Mouse (Mus musculus) lung, embryonic 14.5 days (tissue): ENCODE results near the gene Slc22a20. TPM values are rescaled to one million over a fixed set of nuclear protein-coding genes. Genes with fewer than 3 reads are reported as not detected.

Source experiments
- ATAC-seq: fragments of 200-750 bp; cut with Nextera tagmentation; 2 replicates; pipeline ENCODE4 v1.8.0; 2017; ENCODE audit warnings: mild to moderate bottlenecking, moderate TSS enrichment, moderate library complexity; ENCODE audit not compliant: insufficient read depth
- DNase-seq: peaks from one replicate; pipeline ENCODE4 v3.0.0-alpha.2; 2015
- H3K27ac ChIP-seq: fragments of 300-500 bp; sonication (generic); 2 replicates; pipeline ENCODE4 v1.5.1; 2014; ENCODE audit warnings: low read depth, mild to moderate bottlenecking, moderate library complexity
- H3K27me3 ChIP-seq: fragments of 300-500 bp; sonication (generic); 2 replicates; pipeline ENCODE4 v1.6.1; 2014; ENCODE audit warnings: low read length, control low read depth; ENCODE audit not compliant: insufficient read depth
- H3K36me3 ChIP-seq: fragments of 300-500 bp; sonication (generic); 2 replicates; pipeline ENCODE4 v1.6.1; 2014; ENCODE audit warnings: control low read depth; ENCODE audit not compliant: insufficient read depth
- H3K4me1 ChIP-seq: fragments of 300-500 bp; sonication (generic); 2 replicates; pipeline ENCODE4 v1.6.1; 2014; ENCODE audit warnings: antibody characterized with exemption, control low read depth; ENCODE audit not compliant: insufficient read depth
- H3K4me2 ChIP-seq: fragments of 300-500 bp; sonication (generic); 2 replicates; pipeline ENCODE4 v1.6.1; 2014; ENCODE audit warnings: mild to moderate bottlenecking
- H3K4me3 ChIP-seq: fragments of 300-500 bp; sonication (generic); 2 replicates; pipeline ENCODE4 v1.5.1; 2014; ENCODE audit warnings: low read depth, low read length
- H3K9ac ChIP-seq: fragments of 300-500 bp; sonication (generic); 2 replicates; pipeline ENCODE4 v1.6.1; 2014
- H3K9me3 ChIP-seq: fragments of 300-500 bp; sonication (generic); 2 replicates; pipeline ENCODE4 v1.6.1; 2016; ENCODE audit warnings: low read depth, low read length, control low read depth
- CTCF ChIP-seq: IDR thresholded peaks from 2 replicates; pipeline ENCODE4 v1.5.1; 2016; ENCODE audit warnings: antibody characterized with exemption, low read depth
- WGBS: fragments of 180-500 bp; shearing (Covaris S2); extraction: QIAGEN DNeasy Blood & Tissue Kit; methylation state at CpG from one replicate; pipeline ENCODE4 v1.1.7; 2014; 5-methylcytosine and 5-hydroxymethylcytosine counted together
- polyA plus RNA-seq: library from polyadenylated mRNA; unstranded; fragments of >200 nt; fragmentation: Nextera tagmentation; extraction: Ambion mirVana; gene quantifications from 2 replicates; pipeline ENCODE4 v1.2.1, GENCODE M21; 2014

The Slc22a20 gene
- polyA plus RNA-seq, 1 experiment from 2014 or later, result not detected

- H3K4me1 ChIP-seq, result no peaks in the 10 kb centered on the region
- no peak overlapping the region for H3K27ac ChIP-seq
- WGBS, result 63% methylated on average over 4 of the region's 4 CpGs
- H3K9ac ChIP-seq, result no peak overlapping the region
- no peak overlapping the region for H3K4me2 ChIP-seq
- H3K9me3 ChIP-seq, result no peaks in the 10 kb centered on the region
- H3K36me3 ChIP-seq, result no peaks in the 10 kb centered on the region
- DNase-seq (no peak), ATAC-seq (no peak)
- H3K4me3 ChIP-seq, result no peak overlapping the region
- no peaks in the 10 kb centered on the region for H3K27me3 ChIP-seq
- no peak for TF ChIP-seq CTCF
These were observed 10.8 kb downstream of the Slc22a20 start for GRCm38 (mm10) chr19:5975112-5975511.

- Histone ChIP-seq H3K4me1 (peaks cover 3% of the 10 kb centered on the region; the same call in 1 of the 2 replicates), H3K4me2 (no peak overlapping the region), H3K9me3 (no peaks in the 10 kb centered on the region), H3K36me3 (no peaks in the 10 kb centered on the region), H3K27ac (no peak overlapping the region), H3K9ac (no peak overlapping the region), H3K27me3 (no peaks in the 10 kb centered on the region), H3K4me3 (no peak overlapping the region)
- WGBS, result 75% methylated on average over 10 of the region's 10 CpGs
- DNase-seq (no peak), ATAC-seq (no peak)
- TF ChIP-seq CTCF, result no peak
These were observed 18.3 kb downstream of the Slc22a20 start for GRCm38 (mm10) chr19:5967664-5968063.

GRCm38 (mm10) chr19:5966786-5967185 is 19.2 kb downstream of the Slc22a20 start:
- no peak overlapping the region for H3K9ac ChIP-seq
- H3K36me3 ChIP-seq, result peaks cover under 1% of the 10 kb centered on the region; the same call in 1 of the 2 replicates
- DNase-seq (no peak), ATAC-seq (no peak)
- H3K27ac ChIP-seq, result no peak overlapping the region
- no peak for TF ChIP-seq CTCF
- H3K4me3 ChIP-seq, result no peak overlapping the region
- H3K4me1 ChIP-seq, result peaks cover 3% of the 10 kb centered on the region; the same call in 1 of the 2 replicates
- H3K4me2 ChIP-seq, result no peak overlapping the region
- no peaks in the 10 kb centered on the region for H3K9me3 ChIP-seq
- no peaks in the 10 kb centered on the region for H3K27me3 ChIP-seq
- 70% methylated on average over 6 of the region's 6 CpGs for WGBS

- H3K27me3 ChIP-seq, result no peaks in the 10 kb centered on the region
- no peak overlapping the region for H3K4me3 ChIP-seq
- peaks cover 3% of the 10 kb centered on the region; the same call in 1 of the 2 replicates for H3K4me1 ChIP-seq
- H3K4me2 ChIP-seq, result no peak overlapping the region
- 81% methylated on average over 2 of the region's 2 CpGs for WGBS
- no peak overlapping the region for H3K27ac ChIP-seq
- ATAC-seq, result no peak
- TF ChIP-seq CTCF, result no peak
- H3K9me3 ChIP-seq, result no peaks in the 10 kb centered on the region
- peaks cover 9% of the 10 kb centered on the region for H3K36me3 ChIP-seq
- H3K9ac ChIP-seq, result no peak overlapping the region
- no peak for DNase-seq
These were observed 20.0 kb downstream of the Slc22a20 start for GRCm38 (mm10) chr19:5965910-5966309.

- peak; percentile 92 for TF ChIP-seq CTCF
- Histone ChIP-seq H3K36me3 (peaks cover 16% of the 10 kb centered on the region), H3K9me3 (no peaks in the 10 kb centered on the region), H3K27me3 (no peaks in the 10 kb centered on the region), H3K9ac (0 out of 2 replicates have a peak overlapping the region, but pooled peaks have one; percentile 6), H3K4me3 (no peak overlapping the region; the same call in 1 of the 2 replicates), H3K4me1 (peaks cover 3% of the 10 kb centered on the region; the same call in 1 of the 2 replicates), H3K4me2 (no peak overlapping the region), H3K27ac (no peak overlapping the region)
- WGBS, result 4% methylated on average over 4 of the region's 4 CpGs
- no peak for ATAC-seq
- peak; percentile 94 for DNase-seq
These were observed 20.7 kb downstream of the Slc22a20 start for GRCm38 (mm10) chr19:5965280-5965679.

GRCm38 (mm10) chr19:5964804-5965203 is 21.1 kb downstream of the Slc22a20 start:
- TF ChIP-seq CTCF, result no peak
- Histone ChIP-seq H3K4me1 (peaks cover 3% of the 10 kb centered on the region; the same call in 1 of the 2 replicates), H3K9ac (peak overlapping the region; percentile 6; the same call in 1 of the 2 replicates), H3K4me3 (peak overlapping the region; percentile 82), H3K36me3 (peaks cover 18% of the 10 kb centered on the region), H3K9me3 (no peaks in the 10 kb centered on the region), H3K4me2 (peak overlapping the region; percentile 69), H3K27me3 (no peaks in the 10 kb centered on the region), H3K27ac (0 out of 2 replicates have a peak overlapping the region, but pooled peaks have one; percentile 16)
- ATAC-seq, result no peak
- 86% methylated on average over 2 of the region's 2 CpGs for WGBS
- DNase-seq, result no peak

- no peaks in the 10 kb centered on the region for H3K27me3 ChIP-seq
- peak; percentile 4; the same call in 1 of the 2 replicates for TF ChIP-seq CTCF
- H3K36me3 ChIP-seq, result peaks cover 25% of the 10 kb centered on the region
- no peaks in the 10 kb centered on the region for H3K9me3 ChIP-seq
- peak within 1 kb of the TSS; percentile 82 for H3K9ac ChIP-seq
- ATAC-seq (peak; percentile 91), DNase-seq (peak; percentile 95)
- H3K4me2 ChIP-seq, result peak within 1 kb of the TSS; percentile 69
- peak within 1 kb of the TSS; percentile 82 for H3K4me3 ChIP-seq
- under 1% methylated on average over 50 of the region's 50 CpGs for WGBS
- peak within 1 kb of the TSS; percentile 70 for H3K27ac ChIP-seq
- H3K4me1 ChIP-seq, result peaks cover 3% of the 10 kb centered on the region; the same call in 1 of the 2 replicates
These were observed 21.9 kb downstream of the Slc22a20 start, which contains the start of gene Pola2 for GRCm38 (mm10) chr19:5963883-5964562. TSS of gene Pola2 (minus strand) at chr19:5964202.
